Mouse (Mus musculus) adrenal gland, postnatal 0 days (tissue): ENCODE results near the gene Vmn2r124. TPM values are rescaled to one million over a fixed set of nuclear protein-coding genes. Genes with fewer than 3 reads are reported as not detected.

ENCODE experiments used
- polyA plus RNA-seq: library from polyadenylated mRNA; unstranded; fragments of >200 nt; fragmentation: Nextera tagmentation; extraction: Ambion mirVana; gene quantifications from 2 replicates; pipeline ENCODE4 v1.2.1, GENCODE M21; 2015

The Vmn2r124 gene
- not detected in 2 replicates for polyA plus RNA-seq

DNA sequence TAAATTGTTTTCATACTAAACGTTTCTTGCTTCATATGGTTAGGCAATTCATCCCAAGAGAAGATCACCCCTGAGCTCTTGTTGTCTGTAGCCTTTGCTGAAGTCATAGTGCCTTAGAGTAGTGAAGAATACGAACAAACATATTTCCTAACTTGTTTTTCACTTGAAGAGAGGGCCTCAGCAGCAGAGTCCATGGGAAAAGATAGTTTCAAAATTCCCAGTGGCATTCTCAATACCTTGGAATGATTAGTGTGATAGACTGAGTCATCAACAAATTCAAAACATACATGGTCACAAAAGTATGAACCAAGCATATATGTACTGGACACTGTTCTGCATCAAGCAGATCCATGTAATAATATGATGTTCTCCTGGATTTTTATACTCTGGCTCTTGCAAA, at the start of gene Vmn2r124:
TSS of gene Vmn2r124 (plus strand) at position 301 of the 400 bp plus-strand sequence.

DNA sequence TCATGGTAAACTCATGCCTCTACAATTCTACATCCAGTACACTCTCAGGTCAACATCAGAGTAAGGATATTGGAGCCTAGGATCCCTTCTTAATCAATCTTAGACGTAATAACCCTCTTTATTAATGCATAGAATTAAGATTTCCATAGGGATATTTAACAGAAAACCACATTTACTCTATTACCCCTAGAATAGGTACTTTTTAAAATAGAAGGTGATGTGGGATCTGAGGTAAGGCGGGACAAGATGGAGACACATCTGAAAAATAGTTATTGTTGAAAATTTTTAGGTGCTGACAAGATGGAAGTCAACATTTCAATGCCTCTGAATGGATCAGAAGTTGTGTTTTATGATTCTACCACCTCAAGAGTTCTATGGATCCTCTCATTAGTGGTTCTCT, 27.8 kb upstream of the Vmn2r124 start, which contains the start of gene Fpr-rs4:
TSS of gene Fpr-rs4 (plus strand) at position 301 of the 400 bp plus-strand sequence.

DNA sequence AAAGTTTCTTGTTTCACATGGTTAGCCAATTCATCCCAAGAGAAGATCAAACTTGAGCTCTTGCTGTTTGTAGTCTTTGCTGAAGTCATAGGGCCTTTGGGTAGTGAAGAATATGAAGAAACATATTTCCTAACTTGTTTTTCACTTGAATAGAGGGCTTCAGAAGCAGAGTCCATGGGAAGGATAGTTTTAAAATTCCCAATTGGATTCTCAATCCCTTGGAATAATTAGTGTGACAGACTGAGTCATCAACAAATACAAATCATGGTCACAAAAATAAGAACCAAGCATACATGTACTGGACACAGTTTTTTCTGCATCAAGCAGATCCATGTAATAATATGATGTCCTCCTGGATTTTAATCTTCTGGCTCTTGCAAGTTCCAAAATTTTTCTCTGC, 35.5 kb downstream of the Vmn2r124 start, which contains the start of gene Vmn2r91:
TSS of gene Vmn2r91 (plus strand) at position 301 of the 400 bp plus-strand sequence.

Other genes starting within 250 kb of the Vmn2r124 start
- gene Spaca6, start 222.3 kb upstream of the Vmn2r124 start, polyA plus RNA-seq, result 9.2 and 28.5 TPM in 2 replicates
- gene Has1, start 194.2 kb upstream of the Vmn2r124 start, polyA plus RNA-seq, result 1.4 and 1.5 TPM in 2 replicates
- 0.61 and 1.3 TPM in 2 replicates for gene Fpr1, start 165.5 kb upstream of the Vmn2r124 start, polyA plus RNA-seq
- 1.2 and 1.8 TPM in 2 replicates for gene Fpr2, start 161.6 kb upstream of the Vmn2r124 start, polyA plus RNA-seq
- gene Fpr3, start 161.6 kb upstream of the Vmn2r124 start, polyA plus RNA-seq, result not detected in 2 replicates
- gene Fpr-rs4, start 27.7 kb upstream of the Vmn2r124 start, polyA plus RNA-seq, result not detected in 2 replicates
- gene Vmn2r91, start 35.6 kb downstream of the Vmn2r124 start, polyA plus RNA-seq, result not detected in 2 replicates
- gene Vmn2r92, start 102.5 kb downstream of the Vmn2r124 start, polyA plus RNA-seq, result not detected in 2 replicates
- gene Vmn2r94, start 228.3 kb downstream of the Vmn2r124 start, polyA plus RNA-seq, result not detected in 2 replicates
- not detected in 2 replicates for gene Vmn2r93, start 248.7 kb downstream of the Vmn2r124 start, polyA plus RNA-seq